12 mouse cellular contexts compared by ENCODE assay signal in genomic region chr11:58017422-58017821, GRCm38 (mm10). TPM values are rescaled to one million over a fixed set of nuclear protein-coding genes. Genes with fewer than 3 reads are reported as not detected.
DNase-seq lines count a peak whose midpoint lies in the region; ATAC-seq lines count a peak whose summit lies in the region.
"Had no signal": no experiment of that assay in that cellular context is flagged by ENCODE, and none has a peak within 500 bp of the region (broad histone marks: within the 10 kb centered on the region; RNA-seq: fewer than 3 reads in every experiment).

No protein-coding gene starts in this region.

- 37% methylated on average over 1 of the region's 1 CpGs for WGBS in heart, embryonic 12.5 days
- 94% methylated on average over 1 of the region's 1 CpGs for WGBS in limb, embryonic 12.5 days
- 79% methylated on average over 1 of the region's 1 CpGs for WGBS in limb, embryonic 10.5 days
- 56% methylated on average over 1 of the region's 1 CpGs for WGBS in embryonic facial prominence, embryonic 13.5 days
- 22% methylated on average over 1 of the region's 1 CpGs for whole genome bisulfite sequencing in liver, embryonic 15.5 days (ENCODE audit: insufficient replicate concordance)

- H3K36me3 ChIP-seq in heart, embryonic 12.5 days = no peaks in the 10 kb centered on the region
- no peaks in the 10 kb centered on the region for H3K36me3 ChIP-seq in limb, embryonic 12.5 days
- peaks cover 6% of the 10 kb centered on the region; the same call in 1 of the 2 replicates for H3K36me3 ChIP-seq in limb, embryonic 10.5 days
- no peaks in the 10 kb centered on the region for H3K36me3 ChIP-seq in embryonic facial prominence, embryonic 13.5 days
- H3K36me3 ChIP-seq in liver, embryonic 15.5 days (replicated peaks) = no peaks in the 10 kb centered on the region
- H3K36me3 ChIP-seq: forebrain, embryonic 15.5 days had no signal

- DNase-seq in heart, postnatal 10 days = no peak
- DNase-seq in limb, embryonic 10.5 days (ENCODE audit: low spot score) = no peak
- DNase-seq in ovary, adult 18-20 months (ENCODE audit: low spot score) = no peak
- DNase-seq: adrenal gland, postnatal 25 days; lung, postnatal 4 days had no signal

- H3K9me3 ChIP-seq in heart, embryonic 12.5 days (replicated peaks) = no peaks in the 10 kb centered on the region
- H3K9me3 ChIP-seq in limb, embryonic 12.5 days = no peaks in the 10 kb centered on the region
- H3K9me3 ChIP-seq in limb, embryonic 10.5 days (replicated peaks) = no peaks in the 10 kb centered on the region
- H3K9me3 ChIP-seq in embryonic facial prominence, embryonic 13.5 days = no peaks in the 10 kb centered on the region
- H3K9me3 ChIP-seq in liver, embryonic 15.5 days (replicated peaks) = no peaks in the 10 kb centered on the region
- H3K9me3 ChIP-seq: forebrain, embryonic 15.5 days had no signal

- H3K4me3 ChIP-seq in heart, embryonic 12.5 days = no peak overlapping the region
- no peak overlapping the region for H3K4me3 ChIP-seq in limb, embryonic 12.5 days (replicated peaks)
- no peak overlapping the region for H3K4me3 ChIP-seq in limb, embryonic 10.5 days
- no peak overlapping the region for H3K4me3 ChIP-seq in embryonic facial prominence, embryonic 13.5 days
- H3K4me3 ChIP-seq in liver, embryonic 15.5 days (replicated peaks) = no peak overlapping the region
- H3K4me3 ChIP-seq: forebrain, embryonic 15.5 days; myocyte had no signal

- no peak for ATAC-seq in heart, embryonic 12.5 days (ENCODE audit: insufficient number of reproducible peaks, low FRiP score)
- no peak for ATAC-seq in limb, embryonic 12.5 days (ENCODE audit: insufficient number of reproducible peaks, insufficient read depth, low FRiP score, low TSS enrichment, low read depth)
- no peak for ATAC-seq in embryonic facial prominence, embryonic 13.5 days (ENCODE audit: insufficient number of reproducible peaks, insufficient read depth, low FRiP score, low TSS enrichment, low read depth)
- no peak for ATAC-seq in liver, embryonic 15.5 days (ENCODE audit: insufficient read depth)
- no peak for ATAC-seq in erythroblast, adult 5-6 weeks (replicated peaks; ENCODE audit: low FRiP score, poor library complexity, severe bottlenecking)
- ATAC-seq: forebrain, embryonic 15.5 days had no signal

- H3K27me3 ChIP-seq in heart, embryonic 12.5 days (replicated peaks) = no peaks in the 10 kb centered on the region
- H3K27me3 ChIP-seq in limb, embryonic 12.5 days = no peaks in the 10 kb centered on the region
- no peaks in the 10 kb centered on the region for H3K27me3 ChIP-seq in limb, embryonic 10.5 days (ENCODE audit: low read depth, poor library complexity, severe bottlenecking)
- H3K27me3 ChIP-seq in embryonic facial prominence, embryonic 13.5 days = no peaks in the 10 kb centered on the region
- H3K27me3 ChIP-seq in liver, embryonic 15.5 days = no peaks in the 10 kb centered on the region
- H3K27me3 ChIP-seq: forebrain, embryonic 15.5 days had no signal

- peak overlapping the region; percentile 23; the same call in 1 of the 2 replicates for H3K9ac ChIP-seq in heart, embryonic 12.5 days
- no peak overlapping the region for H3K9ac ChIP-seq in limb, embryonic 12.5 days (replicated peaks)
- H3K9ac ChIP-seq in embryonic facial prominence, embryonic 13.5 days = peak overlapping the region; percentile 51; the same call in 1 of the 2 replicates
- H3K9ac ChIP-seq in liver, embryonic 15.5 days = peak overlapping the region; percentile 14; the same call in 1 of the 2 replicates
- H3K9ac ChIP-seq: forebrain, embryonic 15.5 days had no signal

- H3K27ac ChIP-seq in heart, embryonic 12.5 days (ENCODE audit: poor library complexity, severe bottlenecking) = peak overlapping the region; percentile 40
- H3K27ac ChIP-seq in limb, embryonic 12.5 days = 0 out of 2 replicates have a peak overlapping the region, but pooled peaks have one; percentile 29
- H3K27ac ChIP-seq in limb, embryonic 10.5 days = no peak overlapping the region
- peak overlapping the region; percentile 78; the same call in 1 of the 2 replicates for H3K27ac ChIP-seq in embryonic facial prominence, embryonic 13.5 days
- peak overlapping the region; percentile 49 for H3K27ac ChIP-seq in liver, embryonic 15.5 days (replicated peaks)
- H3K27ac ChIP-seq: forebrain, embryonic 15.5 days had no signal

- peaks cover 77% of the 10 kb centered on the region for H3K4me1 ChIP-seq in heart, embryonic 12.5 days (replicated peaks)
- peaks cover 49% of the 10 kb centered on the region for H3K4me1 ChIP-seq in limb, embryonic 12.5 days (replicated peaks)
- H3K4me1 ChIP-seq in limb, embryonic 10.5 days = peaks cover 23% of the 10 kb centered on the region
- peaks cover 53% of the 10 kb centered on the region for H3K4me1 ChIP-seq in embryonic facial prominence, embryonic 13.5 days
- peaks cover 97% of the 10 kb centered on the region for H3K4me1 ChIP-seq in liver, embryonic 15.5 days (replicated peaks)

- peak overlapping the region; percentile 3; the same call in 1 of the 2 replicates for H3K4me2 ChIP-seq in heart, embryonic 12.5 days
- H3K4me2 ChIP-seq in limb, embryonic 12.5 days = no peak overlapping the region
- no peak overlapping the region for H3K4me2 ChIP-seq in embryonic facial prominence, embryonic 13.5 days
- peak overlapping the region; percentile 8; the same call in 1 of the 2 replicates for H3K4me2 ChIP-seq in liver, embryonic 15.5 days
- H3K4me2 ChIP-seq: forebrain, embryonic 15.5 days had no signal

- intact Hi-C loops in heart, postnatal 10 days (cut with DNase I) = loop anchor here (5.0 kb wide), 1 partner anchor 40 kb away; no protein-coding TSS in a partner anchor

RNA-seq across cellular contexts. Expression of gene Larp1, which starts 8.6 kb away (rescaled TPM):
- polyA plus RNA-seq in heart, embryonic 12.5 days (2016; fragmentation: Nextera tagmentation; extraction: Ambion mirVana) = 17.5 and 18.3 TPM in 2 replicates
- total RNA-seq in heart, postnatal 10 days (2021) = 10 to 100 TPM; 57.8 to 61.3 TPM
- polyA plus RNA-seq in limb, embryonic 12.5 days (2016; fragmentation: Nextera tagmentation; extraction: Ambion mirVana) = 17.6 and 21.7 TPM in 2 replicates
- polyA plus RNA-seq in limb, embryonic 10.5 days (2016; fragmentation: Nextera tagmentation; extraction: Ambion mirVana) = 20.0 and 22.6 TPM in 2 replicates
- polyA plus RNA-seq in embryonic facial prominence, embryonic 13.5 days (2015; fragmentation: Nextera tagmentation; extraction: Ambion mirVana) = 18.6 and 18.9 TPM in 2 replicates
- polyA plus RNA-seq in liver, embryonic 15.5 days (2015; fragmentation: Nextera tagmentation; extraction: Ambion mirVana) = 17.3 and 19.8 TPM in 2 replicates
- total RNA-seq in erythroblast, adult 5-6 weeks (2015; ENCODE audit: low replicate concordance) = 24.0 and 31.6 TPM in 2 replicates
- 13.2 and 13.4 TPM in 2 replicates for total RNA-seq in erythroblast, adult 5-6 weeks (2017; ENCODE audit: low replicate concordance)

Comparison
In these comparisons a context has a peak if more than half of its experiments do, and no peak if none do; other contexts are left out.
1. H3K4me2 ChIP-seq: peak in heart, embryonic 12.5 days (single experiment) and liver, embryonic 15.5 days (single experiment); none in limb, embryonic 12.5 days (single experiment) and embryonic facial prominence, embryonic 13.5 days (single experiment).